Mouse (Mus musculus) cerebellum, adult (tissue): ENCODE results near the gene 1500009C09Rik.
"Not testable (repeated sequence)": the region's sequence is repeated elsewhere in the genome, so short reads cannot be mapped to it uniquely, and the experiment has no call there.

Experiments used
- ATAC-seq: cut with Nextera tagmentation; 2 replicates; pipeline ENCODE4 v1.9.2; 2017; ENCODE audit warnings: mild to moderate bottlenecking, moderate library complexity, mixed read lengths; ENCODE audit not compliant: insufficient number of reproducible peaks, low FRiP score, low TSS enrichment

1500009C09Rik gene

DNA sequence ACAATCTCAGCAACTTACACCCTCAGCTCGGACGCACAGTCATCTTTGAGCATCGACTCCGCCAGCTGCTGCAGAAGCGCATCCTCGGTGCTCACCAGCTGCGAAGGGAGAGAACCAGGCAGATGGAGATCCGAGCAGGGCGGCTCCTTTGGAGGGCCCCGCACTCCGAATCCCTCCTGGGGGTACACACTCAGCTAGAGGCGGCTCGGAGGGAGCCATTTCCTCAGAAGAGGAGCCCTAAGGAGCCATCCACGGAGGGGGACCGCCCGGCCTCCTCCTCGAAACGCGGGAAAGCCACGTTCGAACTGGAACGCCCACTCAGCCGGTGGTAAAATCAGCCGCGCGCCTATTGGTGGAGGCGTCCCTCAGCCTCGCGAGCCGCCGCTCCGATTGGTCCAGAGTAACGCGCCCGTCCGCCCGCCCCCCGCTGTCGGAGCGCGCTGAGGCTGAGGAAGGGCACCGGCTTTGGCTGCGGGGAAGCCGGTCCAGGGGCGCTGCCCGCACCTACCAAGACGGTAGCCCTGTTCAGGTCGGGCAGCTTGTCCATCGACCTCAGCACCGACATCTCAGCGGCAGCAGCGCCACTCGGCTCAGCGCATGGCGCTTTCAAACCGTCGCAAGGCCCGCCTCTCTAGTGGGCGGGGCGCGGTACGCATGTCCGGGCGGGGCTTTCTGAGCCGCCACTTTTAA, 7.9 kb upstream of the 1500009C09Rik start, which contains the start of gene Cenpm:
Gene Cenpm, minus strand, starts transcription at position 634 of the 690 bp plus-strand sequence.
- peak; percentile 95 for ATAC-seq

DNA sequence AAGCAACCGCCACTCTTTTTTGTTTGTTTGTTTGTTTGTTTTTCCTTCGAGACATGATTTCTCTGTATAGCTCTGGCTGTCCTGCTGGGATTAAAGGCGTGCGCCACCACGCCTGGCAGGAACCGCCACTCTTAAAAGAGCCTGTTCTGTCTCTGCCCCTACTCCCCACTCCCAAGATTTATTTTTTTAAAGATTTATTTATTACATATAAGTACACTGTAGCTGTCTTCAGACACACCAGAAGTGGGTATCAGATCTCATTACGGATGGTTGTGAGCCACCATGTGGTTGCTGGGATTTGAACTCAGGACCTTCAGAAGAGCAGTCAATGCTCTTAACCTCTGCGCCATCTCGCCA, 7.4 kb upstream of the 1500009C09Rik start:
- not testable (repeated sequence) for ATAC-seq

DNA sequence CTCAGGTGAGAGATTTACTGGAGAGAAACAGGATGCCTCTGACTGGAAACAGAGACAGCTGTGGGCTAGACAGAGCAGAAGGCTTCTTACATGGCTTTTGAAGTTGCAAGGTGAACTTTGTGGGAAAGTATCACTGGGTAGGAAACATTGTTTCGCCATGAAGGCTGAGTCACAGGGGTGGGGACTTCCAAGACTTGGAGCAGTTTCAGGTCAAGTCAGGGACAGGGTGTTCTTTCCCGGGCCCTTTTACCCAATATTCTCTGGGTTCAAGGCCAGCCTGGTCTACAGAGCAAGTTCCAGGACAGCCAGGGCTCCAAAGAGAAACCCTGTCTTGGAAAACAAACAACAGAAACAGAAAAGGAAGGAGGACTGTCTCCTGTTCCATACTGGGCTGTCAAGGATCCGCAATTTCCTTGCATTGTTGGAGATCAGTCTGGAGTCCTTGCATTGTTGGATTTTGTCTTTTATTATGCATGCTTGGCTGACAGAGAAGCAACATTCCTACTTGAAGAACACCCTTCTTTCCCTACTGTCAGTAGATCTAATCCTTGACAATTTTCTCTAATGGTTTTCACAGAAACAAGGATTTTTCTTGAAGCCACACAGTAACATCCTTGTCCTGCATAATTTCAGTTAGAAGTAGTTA, 4.9 kb upstream of the 1500009C09Rik start:
- no peak for ATAC-seq

DNA sequence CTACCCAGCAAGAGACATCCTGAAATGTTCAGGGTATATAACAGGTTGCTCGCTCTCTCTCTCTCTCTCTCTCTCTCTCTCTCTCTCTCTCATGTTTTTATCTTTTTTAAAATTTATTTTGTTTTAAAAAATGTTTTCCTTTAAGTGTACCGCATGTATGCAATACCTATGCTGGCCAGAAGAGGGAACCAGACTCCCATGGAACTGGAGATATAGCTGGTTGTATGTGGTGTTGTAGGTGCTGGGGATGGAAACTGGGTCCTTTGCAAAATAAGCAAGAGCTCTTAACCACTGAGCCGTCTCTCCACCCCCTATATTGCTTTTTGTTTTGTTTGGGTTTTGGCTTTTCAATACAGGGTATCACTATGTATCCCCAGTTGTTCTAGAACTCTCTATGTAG, 618 bp upstream of the 1500009C09Rik start:
- ATAC-seq, result no peak

DNA sequence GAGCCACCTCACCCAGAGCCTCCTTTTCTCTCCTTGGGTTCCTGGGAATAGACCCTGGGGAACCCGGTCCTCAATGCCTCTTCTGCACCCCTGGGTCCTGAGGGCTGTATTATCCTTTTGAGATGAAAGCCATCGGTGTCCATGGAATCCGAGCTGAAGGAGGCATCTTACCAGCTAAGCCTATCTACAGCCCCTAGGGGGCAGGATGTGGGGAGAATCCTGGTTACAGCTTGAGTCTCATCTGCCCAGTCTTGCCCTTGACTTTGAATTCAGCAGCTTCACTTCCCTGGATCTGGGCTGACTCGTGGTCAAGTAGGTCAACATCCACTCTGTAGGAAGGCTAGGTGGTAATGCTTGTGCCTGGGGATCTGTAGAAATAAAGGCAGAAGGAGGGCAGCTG, 3.1 kb downstream of the 1500009C09Rik start:
- ATAC-seq, result no peak; the same call in 1 of the 2 replicates

DNA sequence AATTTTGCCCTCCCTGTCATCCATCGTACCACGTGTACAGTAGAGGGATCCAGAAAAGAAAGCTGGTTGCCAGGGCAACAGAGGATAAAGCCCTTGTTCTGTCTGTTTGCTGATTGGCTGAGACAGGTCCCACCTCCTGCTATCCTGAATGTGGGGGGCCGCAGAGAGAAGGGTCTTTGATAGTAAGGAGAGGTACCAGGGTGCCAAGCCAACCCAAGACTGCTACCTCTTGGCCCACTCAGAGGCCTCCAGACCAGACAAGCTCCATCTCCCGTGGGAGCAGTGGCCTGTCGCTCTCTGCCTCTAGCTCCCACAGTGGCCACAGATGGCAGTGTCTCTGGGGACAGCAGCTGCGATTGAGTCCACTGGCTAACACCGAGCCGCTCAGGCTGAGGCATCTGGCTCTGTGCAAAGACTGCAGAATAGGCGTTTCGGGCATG, 3.8 kb downstream of the 1500009C09Rik start:
- ATAC-seq, result peak; percentile 78

DNA sequence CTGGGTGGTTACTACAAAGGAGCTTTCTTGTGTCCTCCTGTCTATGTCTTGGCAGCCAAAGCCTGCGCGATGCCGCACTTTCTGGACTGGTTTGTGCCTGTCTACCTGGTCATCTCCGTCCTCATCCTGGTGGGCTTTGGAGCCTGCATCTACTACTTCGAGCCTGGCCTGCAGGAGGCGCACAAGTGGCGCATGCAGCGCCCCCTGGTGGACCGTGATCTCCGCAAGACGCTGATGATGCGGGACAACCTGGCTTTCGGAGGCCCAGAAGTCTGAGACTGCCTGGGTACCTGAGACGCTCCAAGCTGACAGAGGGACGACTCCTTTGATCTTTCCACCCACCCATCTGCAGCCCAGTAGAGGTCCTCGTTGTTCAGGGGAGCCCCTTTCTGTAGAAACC, 7.3 kb downstream of the 1500009C09Rik start:
- no peak for ATAC-seq

DNA sequence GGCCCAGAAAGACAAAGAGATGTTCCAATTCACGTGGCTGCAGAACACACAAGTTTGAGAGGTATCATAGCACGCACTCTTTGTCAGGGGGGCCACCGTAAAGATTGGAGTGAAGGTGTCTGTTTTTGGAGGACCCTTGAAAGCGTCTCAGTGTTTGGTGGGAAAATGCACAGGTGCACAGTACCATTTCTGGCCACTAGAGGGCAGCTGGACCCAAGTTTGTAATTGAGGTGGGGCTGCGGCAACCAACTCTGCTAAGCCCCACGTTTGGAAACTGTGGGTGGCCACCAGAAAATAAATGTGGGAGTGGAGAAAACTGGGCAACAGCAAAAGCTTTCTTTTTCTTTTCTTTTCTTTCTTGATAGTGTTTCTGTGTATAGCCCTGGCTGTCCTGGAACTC, 14.2 kb downstream of the 1500009C09Rik start:
- no peak for ATAC-seq

DNA sequence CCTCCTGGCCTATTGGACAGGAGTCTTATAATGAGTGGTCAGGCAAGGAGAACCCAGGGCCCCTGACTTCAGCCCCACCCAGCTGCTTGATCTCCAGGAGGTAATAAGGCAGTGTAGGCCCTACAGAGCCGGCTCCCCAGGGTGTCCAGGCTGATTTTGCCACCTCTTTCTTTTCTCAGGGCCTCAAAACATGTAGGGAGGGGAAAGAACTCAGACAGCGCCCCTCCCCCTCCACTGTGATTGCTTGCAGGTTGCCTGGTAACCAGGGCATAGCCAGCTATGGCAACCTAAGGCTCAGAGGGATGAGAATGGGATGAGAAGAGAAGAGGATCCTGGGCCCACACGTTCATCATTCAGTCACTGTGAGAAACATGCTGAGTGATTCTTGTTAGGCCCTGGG, 16.0 kb downstream of the 1500009C09Rik start:
- ATAC-seq, result no peak

DNA sequence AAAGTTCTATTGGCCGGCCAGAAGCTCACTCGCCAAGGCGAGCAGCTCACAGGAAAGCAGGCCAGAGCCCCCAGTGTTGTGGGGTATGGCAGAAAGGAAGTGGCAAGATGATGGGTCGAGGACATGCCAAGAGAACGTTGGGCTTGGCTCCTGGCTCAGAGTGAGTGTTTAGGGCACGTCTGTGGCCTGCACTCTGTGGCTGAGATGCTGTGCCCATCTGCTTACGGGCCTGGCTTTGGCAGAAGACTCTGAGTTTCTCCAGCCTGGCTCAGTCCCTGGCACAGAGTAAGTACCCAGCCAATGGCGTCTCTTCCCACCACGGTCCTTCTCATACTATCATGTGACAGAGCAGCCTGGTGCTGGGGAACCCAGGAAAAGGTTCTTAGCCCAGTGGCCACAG, 16.6 kb downstream of the 1500009C09Rik start:
- ATAC-seq, result peak; percentile 73

DNA sequence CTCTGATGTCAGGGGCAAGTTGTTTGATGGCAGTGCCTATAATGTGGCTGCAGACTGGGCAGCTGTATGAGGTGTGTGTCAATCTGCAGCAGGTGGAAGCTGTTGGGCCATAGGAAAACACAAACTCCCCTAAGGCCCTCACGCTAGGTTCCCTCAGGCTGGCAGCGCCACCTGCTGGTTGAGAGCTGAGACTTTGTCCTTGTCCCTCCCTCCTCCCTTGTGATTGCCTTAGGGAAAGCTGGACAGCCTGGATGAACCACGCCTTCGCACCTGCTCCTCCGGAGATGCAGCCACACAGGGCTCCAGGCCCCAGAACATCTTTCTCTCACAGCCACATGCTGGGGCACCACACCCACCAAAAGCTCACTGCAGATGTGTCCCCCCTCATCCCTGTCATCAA, 19.0 kb downstream of the 1500009C09Rik start:
- ATAC-seq, result peak; percentile 23; the same call in 1 of the 2 replicates

DNA sequence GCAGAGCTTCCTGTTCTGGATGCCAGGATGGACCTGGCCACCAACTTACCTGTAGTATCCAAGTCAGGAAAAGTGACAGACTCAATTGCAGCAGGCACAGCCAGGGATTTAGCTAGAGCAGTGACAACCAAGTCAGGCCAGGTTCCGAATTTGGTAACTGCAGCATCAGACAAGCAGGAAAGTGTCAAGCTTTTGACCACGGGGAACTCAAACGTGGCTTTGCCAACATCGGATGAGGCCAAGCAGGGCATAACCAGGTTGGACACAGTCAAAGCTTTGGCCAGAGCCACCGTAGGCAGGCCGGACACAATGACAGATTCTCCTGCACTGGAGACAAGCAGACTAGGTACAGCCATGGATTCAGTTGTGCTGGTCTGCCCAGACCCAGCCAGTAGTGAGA, 20.1 kb downstream of the 1500009C09Rik start:
- no peak for ATAC-seq

DNA sequence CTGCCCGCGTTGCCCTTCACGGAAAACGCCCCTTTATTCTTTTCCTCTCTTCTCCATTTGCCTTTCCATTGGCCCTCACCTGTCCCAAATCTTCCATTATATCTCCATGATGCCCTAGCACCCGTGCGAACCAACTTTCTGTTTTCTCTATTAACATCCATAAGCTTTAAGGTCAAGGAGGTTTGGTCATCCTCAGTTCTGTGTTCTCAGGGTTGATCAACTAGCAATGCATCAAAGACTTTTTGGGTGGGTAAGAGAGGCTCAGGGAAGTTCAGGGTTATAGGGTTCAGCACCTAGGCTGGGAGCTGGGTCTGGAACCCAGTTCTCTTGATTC, 22.4 kb downstream of the 1500009C09Rik start, which contains the start of gene Sept3:
Gene Sept3, plus strand, starts transcription at position 301 of the 334 bp plus-strand sequence.
- no peak for ATAC-seq

DNA sequence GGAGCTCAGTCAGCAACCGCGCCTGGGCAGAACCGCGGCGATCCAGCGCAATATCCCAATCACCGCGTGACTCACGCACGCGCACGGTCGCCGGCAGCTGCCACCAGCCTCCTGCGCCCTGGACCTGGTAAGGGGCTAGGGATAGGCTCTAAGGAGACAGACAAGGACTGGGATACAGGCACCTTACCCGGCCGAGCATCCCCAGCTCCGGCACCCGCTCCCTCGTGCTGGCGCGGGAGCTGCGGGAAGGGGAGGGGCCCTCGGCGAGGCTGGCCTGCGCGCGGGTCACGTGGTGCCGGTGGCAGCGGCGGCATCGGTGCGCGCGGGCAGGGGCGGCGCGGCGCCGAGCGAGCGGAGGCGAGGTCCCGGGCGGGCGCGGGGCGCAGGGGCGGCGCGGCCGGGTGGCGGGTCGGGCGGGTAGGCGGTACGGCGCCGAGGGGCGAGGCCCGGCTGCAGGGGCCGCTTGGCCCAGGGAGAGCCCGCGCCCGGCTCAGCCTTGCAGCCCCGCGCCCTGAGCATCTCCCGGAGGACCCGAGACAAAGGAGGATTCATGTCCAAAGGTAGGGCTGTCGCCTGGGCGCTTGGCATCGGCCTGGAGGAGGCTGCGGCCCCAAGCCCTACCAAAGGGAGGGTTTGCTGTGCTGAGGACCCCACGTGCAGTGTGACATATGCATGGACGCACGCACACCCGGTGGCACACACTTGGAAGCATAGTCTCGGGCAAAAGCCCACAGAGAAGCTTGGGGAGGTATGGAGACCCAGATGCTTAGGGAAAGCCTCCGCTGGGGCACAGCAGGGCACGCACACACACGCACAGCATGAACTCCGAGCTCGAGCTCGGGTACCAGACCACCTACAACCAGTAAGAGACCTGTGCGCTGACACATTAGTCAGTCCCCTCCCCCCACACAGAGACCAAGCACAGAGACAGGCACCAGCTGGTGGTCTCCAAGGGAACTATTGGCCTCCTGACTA, 23.0 kb downstream of the 1500009C09Rik start:
- peak; percentile 33; the same call in 1 of the 2 replicates for ATAC-seq

DNA sequence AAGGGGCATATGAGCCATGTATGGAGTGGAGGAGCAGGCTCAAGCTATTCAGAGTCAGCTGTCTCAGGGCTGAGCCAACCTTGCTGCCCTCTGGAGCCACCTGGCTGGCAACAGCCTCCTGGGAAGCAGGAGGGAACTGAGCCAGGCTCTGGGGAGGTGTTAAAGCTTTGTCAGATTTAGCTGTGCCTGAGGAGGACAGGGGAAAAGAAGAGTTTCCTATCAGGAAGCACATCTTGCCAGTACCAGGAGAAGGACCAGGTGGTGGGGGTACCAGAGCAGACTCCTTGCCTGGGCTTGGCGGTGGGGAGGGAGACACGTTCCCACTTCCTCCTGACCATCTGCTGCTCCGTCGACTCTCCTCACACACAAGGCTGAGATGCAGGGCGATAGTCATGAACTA, 25.4 kb downstream of the 1500009C09Rik start:
- ATAC-seq, result peak; percentile 69

DNA sequence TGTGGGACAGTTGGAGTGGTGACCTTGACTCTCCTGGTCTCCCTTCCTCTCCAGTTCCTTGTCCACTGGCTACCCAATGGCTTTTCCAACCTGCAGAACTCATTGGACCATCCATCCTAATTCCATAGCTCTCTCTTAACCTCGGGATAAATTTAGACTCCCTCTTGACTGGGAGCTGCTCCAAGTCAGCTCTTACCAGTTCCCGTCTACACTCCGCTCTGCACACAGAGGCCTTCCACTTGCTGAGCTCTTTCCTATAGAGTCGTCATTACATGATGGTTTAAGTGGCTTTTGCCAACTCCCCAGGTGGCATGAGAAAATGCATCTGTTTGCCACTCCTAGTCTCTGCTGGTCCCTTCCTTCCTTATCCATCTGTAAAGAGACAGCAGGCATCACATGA, 28.4 kb downstream of the 1500009C09Rik start:
- ATAC-seq, result no peak

DNA sequence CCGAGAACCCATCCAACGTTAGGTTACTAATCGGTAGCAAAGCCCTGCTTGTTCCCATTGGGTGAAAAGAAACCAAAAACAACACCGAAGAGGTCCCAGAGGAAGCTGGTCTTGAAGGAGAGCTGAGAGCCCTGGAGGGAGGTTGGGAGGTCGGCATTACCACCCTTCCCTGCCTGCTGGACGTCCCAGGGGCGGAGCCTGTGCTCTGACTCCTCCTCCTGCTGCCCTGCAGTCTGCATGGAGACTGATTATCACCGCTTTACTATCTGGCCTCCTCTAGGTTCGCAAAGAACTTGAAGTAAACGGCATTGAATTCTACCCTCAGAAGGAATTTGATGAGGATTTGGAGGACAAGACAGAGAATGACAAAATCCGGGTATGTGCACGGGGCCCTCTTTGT, 34.0 kb downstream of the 1500009C09Rik start:
- no peak for ATAC-seq

DNA sequence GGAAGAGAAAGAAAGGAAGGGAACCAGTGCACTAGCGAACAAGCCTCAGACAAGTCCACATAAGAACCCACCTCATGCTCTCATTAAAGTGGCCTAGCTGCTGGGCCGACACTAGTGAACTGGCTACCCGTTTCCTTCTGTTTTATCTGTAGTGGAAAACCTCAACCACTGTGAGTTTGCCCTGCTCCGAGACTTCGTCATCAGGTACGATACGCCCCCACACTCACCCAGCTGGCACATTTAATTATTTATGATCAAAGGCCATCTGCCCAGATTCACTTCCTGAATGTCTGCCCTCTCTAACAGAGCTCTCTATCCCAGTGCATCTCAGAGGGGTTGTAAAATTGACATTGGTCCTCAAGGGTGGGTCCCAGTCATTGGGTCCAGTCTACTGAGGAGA, 38.1 kb downstream of the 1500009C09Rik start:
- no peak for ATAC-seq

DNA sequence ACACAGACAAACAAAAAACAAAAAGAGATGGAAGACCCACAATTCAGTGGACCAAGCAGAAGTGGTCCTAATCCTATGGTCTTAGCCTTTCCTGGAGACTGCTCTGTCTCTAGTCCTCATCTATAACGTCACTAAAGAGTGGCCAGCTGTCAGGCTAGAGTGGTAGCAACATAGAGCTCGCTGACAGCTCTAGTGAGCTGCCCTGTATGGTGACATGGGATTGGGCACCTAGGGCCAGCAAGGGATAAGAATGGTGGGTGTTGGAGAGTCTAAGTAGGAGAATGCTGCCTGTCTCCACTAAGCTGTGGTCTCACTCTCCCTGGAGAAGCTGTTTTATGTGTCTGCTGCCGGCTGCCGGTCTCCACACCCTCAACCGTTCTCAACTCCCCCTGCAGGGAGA, 40.7 kb downstream of the 1500009C09Rik start:
- ATAC-seq, result no peak

DNA sequence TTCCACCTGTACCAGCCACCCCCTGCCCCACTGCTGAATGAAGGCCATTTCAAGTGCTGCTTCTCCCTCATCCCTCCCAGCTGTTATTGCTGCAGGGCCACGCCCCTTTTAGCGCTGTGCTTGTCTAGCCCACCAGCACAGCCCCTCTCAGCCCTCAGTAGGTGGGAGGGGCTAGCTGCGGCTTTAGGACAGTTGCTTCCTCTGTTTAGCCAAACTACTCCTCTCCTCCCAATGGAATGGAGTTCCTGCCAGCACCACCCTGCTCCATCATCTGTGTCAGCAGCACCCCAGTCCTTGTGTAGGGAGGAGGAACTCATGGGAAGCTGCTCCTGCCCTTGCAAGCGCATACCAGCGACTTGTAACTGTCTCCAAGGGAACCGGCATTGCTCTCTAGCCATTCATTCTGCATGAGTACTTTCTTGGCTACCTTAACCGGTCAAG, 41.1 kb downstream of the 1500009C09Rik start:
- no peak for ATAC-seq

DNA sequence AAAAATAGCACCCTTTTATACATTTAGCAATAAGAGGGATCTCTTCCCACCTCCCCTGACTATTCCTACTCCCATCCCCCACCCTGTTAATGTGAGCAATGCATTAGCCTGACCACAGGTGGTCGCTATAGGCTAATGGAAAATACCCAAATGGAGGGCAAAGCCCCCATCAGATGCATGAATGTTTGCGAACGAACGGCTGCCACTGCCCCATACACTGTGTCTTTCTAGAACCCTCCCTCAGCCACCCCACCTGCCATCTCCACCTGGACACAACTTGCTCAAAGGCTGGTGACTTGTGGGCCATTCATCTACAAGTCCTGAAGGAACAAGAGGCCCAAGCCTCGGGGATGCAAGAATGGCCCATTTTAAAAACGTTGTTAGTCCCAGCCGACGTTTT, 41.9 kb downstream of the 1500009C09Rik start:
- ATAC-seq, result no peak
